Mouse (Mus musculus) ovary, adult 2 months (tissue): ENCODE data around the gene Tril. TPM values are rescaled to one million over a fixed set of nuclear protein-coding genes. Genes with fewer than 3 reads are reported as not detected.

ENCODE experiments used
- polyA plus RNA-seq: library from polyadenylated mRNA; depleted of rRNA; stranded (reverse); fragments of >200 nt; gene quantifications from 2 replicates; pipeline ENCODE4 v1.2.3, GENCODE M21; 2012; rRNA removed

Gene Tril
- polyA plus RNA-seq, result 45.8 and 48.0 TPM in 2 replicates

GRCm38 (mm10) chr6:53820486-53820985 lies at the start of gene Tril:
Tril (minus strand) TSS chr6:53820830.

Other genes starting within 250 kb of the Tril start
- gene Cpvl, start 157.8 kb upstream of the Tril start, polyA plus RNA-seq, result 0.24 TPM in 1 of 2 replicates, not detected in the other
- 16.8 and 30.5 TPM in 2 replicates for gene Chn2, start 218.7 kb upstream of the Tril start, polyA plus RNA-seq